8 mouse cellular contexts compared by ENCODE assay signal in the genomic region with DNA sequence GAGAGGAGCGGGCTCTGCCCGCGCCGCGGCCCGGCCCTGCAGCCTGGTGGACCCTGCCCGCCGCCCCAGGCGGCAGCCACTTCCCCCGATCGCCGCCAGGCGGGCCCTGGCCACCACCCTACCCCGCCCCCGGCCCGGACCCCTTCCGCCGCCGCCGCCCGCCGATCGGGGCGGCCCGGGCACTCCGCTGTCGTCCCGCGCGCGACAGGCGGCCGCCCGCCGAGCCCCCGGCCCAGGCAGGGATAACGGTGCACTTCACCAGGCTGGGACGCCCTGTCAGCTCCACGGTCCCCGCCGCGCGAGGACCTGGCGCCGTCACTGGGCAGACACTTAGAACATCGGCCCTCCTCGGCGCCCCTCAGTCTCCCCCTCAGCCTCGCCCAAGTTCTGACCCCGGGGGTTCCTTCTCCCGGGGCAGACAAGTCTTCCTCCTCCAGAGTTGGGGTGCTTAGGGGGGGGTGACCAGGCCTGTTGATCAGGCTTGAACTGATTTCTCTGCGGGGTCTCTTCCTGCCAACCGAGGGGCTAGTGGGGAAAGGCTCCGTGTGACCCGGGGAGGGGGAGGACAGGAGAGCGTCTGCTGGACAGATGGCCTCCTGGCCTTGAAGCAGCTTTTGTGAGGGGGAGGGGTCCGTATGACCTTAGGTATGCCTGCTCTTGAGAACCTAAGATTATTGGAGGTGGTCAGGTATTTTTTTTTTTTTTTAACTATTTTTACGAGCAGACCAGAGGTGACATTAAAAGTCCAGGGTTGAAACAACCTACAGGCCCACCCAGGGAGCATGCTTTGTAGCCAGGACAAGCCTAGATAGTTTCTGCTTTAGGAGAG. TPM values are rescaled to one million over a fixed set of nuclear protein-coding genes. Genes with fewer than 3 reads are reported as not detected.
DNase-seq lines count a peak whose midpoint lies in the region; ATAC-seq and TF ChIP-seq lines count a peak whose summit lies in the region.

No protein-coding gene starts in this region.

- H3K9ac ChIP-seq in liver, adult 2 months (ENCODE audit: low read depth, low read length): peak overlapping the region; percentile 98
- peak overlapping the region; percentile 87 for H3K9ac ChIP-seq in hindbrain, embryonic 12.5 days

- peak overlapping the region; percentile 83 for H3K4me2 ChIP-seq in hindbrain, embryonic 12.5 days (replicated peaks)

- no peak for TF ChIP-seq POLR2A in liver, adult 2 months (IDR thresholded peaks at IDR 0.05; ENCODE audit: extremely low read depth, insufficient read depth, low read length)
- TF ChIP-seq POLR2A in embryonic fibroblast, embryonic 13.5 days (IDR thresholded peaks at IDR 0.05; ENCODE audit: low read depth, low read length): no peak
- no peak for TF ChIP-seq POLR2A in lung, adult 2 months (IDR thresholded peaks at IDR 0.05; ENCODE audit: borderline replicate concordance, extremely low read depth, low read depth, low read length)

- H3K27ac ChIP-seq in liver, adult 2 months (replicated peaks; ENCODE audit: insufficient read depth, low read depth, low read length): peak overlapping the region; percentile 90
- peak overlapping the region; percentile 67 for H3K27ac ChIP-seq in embryonic fibroblast, embryonic 13.5 days (ENCODE audit: insufficient read depth, low read length)
- peak overlapping the region; percentile 99 for H3K27ac ChIP-seq in hindbrain, embryonic 12.5 days

- peaks cover 22% of the 10 kb centered on the region for H3K4me1 ChIP-seq in liver, adult 2 months (ENCODE audit: control insufficient read depth, insufficient read depth, low read length)
- peaks cover 6% of the 10 kb centered on the region; the same call in 1 of the 2 replicates for H3K4me1 ChIP-seq in embryonic fibroblast, embryonic 13.5 days (ENCODE audit: control insufficient read depth, insufficient read depth, low read length)
- peaks cover 32% of the 10 kb centered on the region for H3K4me1 ChIP-seq in hindbrain, embryonic 12.5 days
- peaks cover 15% of the 10 kb centered on the region for H3K4me1 ChIP-seq in lung, adult 2 months (ENCODE audit: control insufficient read depth, insufficient read depth, low read length)

- H3K79me2 ChIP-seq in liver, adult 2 months (ENCODE audit: control insufficient read depth, insufficient read depth, low read length): peaks cover 25% of the 10 kb centered on the region

- peak; percentile 59 for TF ChIP-seq CTCF in liver, adult 2 months (IDR thresholded peaks at IDR 0.05; ENCODE audit: low read depth, low read length)
- TF ChIP-seq CTCF in embryonic fibroblast, embryonic 13.5 days (IDR thresholded peaks at IDR 0.05; ENCODE audit: borderline replicate concordance, insufficient read depth, low read length): no peak
- no peak for TF ChIP-seq CTCF in lung, adult 2 months (IDR thresholded peaks at IDR 0.05; ENCODE audit: insufficient read depth, low read length)

- WGBS in liver, adult 2 months: 2% methylated on average over 58 of the region's 58 CpGs
- under 1% methylated on average over 56 of the region's 58 CpGs for WGBS in hindbrain, embryonic 12.5 days
- WGBS in lung, adult 2 months: under 1% methylated on average over 57 of the region's 58 CpGs

- no peaks in the 10 kb centered on the region for H3K27me3 ChIP-seq in liver, adult 2 months (ENCODE audit: control insufficient read depth, insufficient read depth, low read length)
- H3K27me3 ChIP-seq in hindbrain, embryonic 12.5 days: no peaks in the 10 kb centered on the region

- peak; percentile 90 for ATAC-seq in hindbrain, embryonic 12.5 days (ENCODE audit: low FRiP score)

- H3K36me3 ChIP-seq in liver, adult 2 months (ENCODE audit: control insufficient read depth, insufficient read depth, low read length): no peaks in the 10 kb centered on the region
- H3K36me3 ChIP-seq in hindbrain, embryonic 12.5 days: no peaks in the 10 kb centered on the region

- DNase-seq in liver, adult 2 months (ENCODE audit: extremely low read depth, low read depth, low spot score): peak; percentile 36
- no peak for DNase-seq in liver
- DNase-seq in adrenal gland, postnatal 25 days: peak; percentile 13
- no peak for DNase-seq in lung, adult 2 months
- peak; percentile 77 for DNase-seq in retina, embryonic 14.5 days (ENCODE audit: low spot score)
- DNase-seq in urinary bladder, postnatal 10 days (ENCODE audit: low spot score): no peak

- H3K9me3 ChIP-seq in hindbrain, embryonic 12.5 days (replicated peaks): no peaks in the 10 kb centered on the region

- H3K4me3 ChIP-seq in liver, adult 2 months (ENCODE audit: insufficient read depth, low read depth, low read length): peak overlapping the region; percentile 92
- peak overlapping the region; percentile 85 for H3K4me3 ChIP-seq in embryonic fibroblast, embryonic 13.5 days (ENCODE audit: insufficient read depth, low read length)
- peak overlapping the region; percentile 93 for H3K4me3 ChIP-seq in hindbrain, embryonic 12.5 days
- H3K4me3 ChIP-seq in lung, adult 2 months (replicated peaks; ENCODE audit: extremely low read depth, low read depth, low read length): peak overlapping the region; percentile 94

RNA-seq across cellular contexts. Expression of a gene that starts 0.6 kb away (rescaled TPM):
- total RNA-seq in liver, adult 2 months (2014; rRNA removed): 6.7 and 9.9 TPM in 2 replicates
- 6.8 and 11.3 TPM in 2 replicates for polyA plus RNA-seq in liver, adult 2 months (2012; rRNA removed)
- 26.8 and 28.7 TPM in 2 replicates for total RNA-seq in adrenal gland, postnatal 25 days (2021)
- polyA plus RNA-seq in embryonic fibroblast, embryonic 13.5 days (2011; ENCODE audit: insufficient read length, low read depth, missing spikeins): 20.1 and 26.5 TPM in 2 replicates
- polyA plus RNA-seq in hindbrain, embryonic 12.5 days (2016; fragmentation: Nextera tagmentation; extraction: Ambion mirVana): 12.8 and 19.3 TPM in 2 replicates
- 16.4 and 20.1 TPM in 2 replicates for polyA plus RNA-seq in lung, adult 2 months (2012; rRNA removed)

RNA-seq across cellular contexts. Expression of a gene that starts 46.5 kb away (rescaled TPM):
- total RNA-seq in liver, adult 2 months (2014; rRNA removed): 80.9 and 103 TPM in 2 replicates
- 52.0 and 64.6 TPM in 2 replicates for polyA plus RNA-seq in liver, adult 2 months (2012; rRNA removed)
- 88.8 and 100 TPM in 2 replicates for total RNA-seq in adrenal gland, postnatal 25 days (2021)
- polyA plus RNA-seq in embryonic fibroblast, embryonic 13.5 days (2011; ENCODE audit: insufficient read length, low read depth, missing spikeins): 177 and 182 TPM in 2 replicates
- 175 and 183 TPM in 2 replicates for polyA plus RNA-seq in hindbrain, embryonic 12.5 days (2016; fragmentation: Nextera tagmentation; extraction: Ambion mirVana)
- polyA plus RNA-seq in lung, adult 2 months (2012; rRNA removed): 42.3 and 52.7 TPM in 2 replicates

Comparison
In these comparisons a context has a peak if more than half of its experiments do, and no peak if none do; other contexts are left out.
1. DNase-seq: peak in liver, adult 2 months (single experiment), adrenal gland, postnatal 25 days (single experiment) and retina, embryonic 14.5 days (single experiment); none in liver (single experiment), lung, adult 2 months (single experiment) and urinary bladder, postnatal 10 days (single experiment).
2. Peak in every context shown above with its lines, with median percentiles within 50 percentile points of each other: H3K27ac ChIP-seq and H3K4me3 ChIP-seq.